Mouse (Mus musculus) left cerebral cortex, adult 18-20 months (tissue): Measurements from ENCODE around the gene Myo3b. TPM values are rescaled to one million over a fixed set of nuclear protein-coding genes. Genes with fewer than 3 reads are reported as not detected.

Experiments used
- DNase-seq, 2 experiments: peaks; one replicate each; pipeline ENCODE4 v3.0.0; 2021 to 2022; ENCODE audit warnings: low spot score in 2 of 2, mixed read lengths in 1 of 2
- total RNA-seq, 2 experiments: library from RNA; stranded (reverse); gene quantifications; 2 replicates each; pipeline ENCODE4 v1.2.3; 2021

The Myo3b gene
- total RNA-seq, 2 experiments from 2014 or later, result 0.68 to 0.86 TPM

GRCm38 (mm10) chr2:70127351-70128148 is 88.6 kb downstream of the Myo3b start:
- DNase-seq, result no peak

GRCm38 (mm10) chr2:70128590-70128989 is 89.7 kb downstream of the Myo3b start:
- no peak for DNase-seq

- DNase-seq, result no peak
These were observed 90.6 kb downstream of the Myo3b start for GRCm38 (mm10) chr2:70129566-70129965.

GRCm38 (mm10) chr2:70133281-70133680 is 94.4 kb downstream of the Myo3b start:
- no peak for DNase-seq

- DNase-seq, result no peak
These were observed 98.5 kb downstream of the Myo3b start for GRCm38 (mm10) chr2:70137226-70137998.

- no peak for DNase-seq
These were observed 104.7 kb downstream of the Myo3b start for GRCm38 (mm10) chr2:70143543-70144188.

GRCm38 (mm10) chr2:70146993-70147581 is 108.2 kb downstream of the Myo3b start:
- DNase-seq, result no peak

- DNase-seq, result no peak
These were observed 110.0 kb downstream of the Myo3b start for GRCm38 (mm10) chr2:70148821-70149510.

GRCm38 (mm10) chr2:70150399-70151035 is 111.6 kb downstream of the Myo3b start:
- DNase-seq, result no peak

GRCm38 (mm10) chr2:70151930-70152329 is 113.0 kb downstream of the Myo3b start:
- DNase-seq, result no peak

GRCm38 (mm10) chr2:70155226-70155836 is 116.4 kb downstream of the Myo3b start:
- DNase-seq, result no peak

GRCm38 (mm10) chr2:70159543-70159942 is 120.6 kb downstream of the Myo3b start:
- DNase-seq, result no peak

- no peak for DNase-seq
These were observed 127.3 kb downstream of the Myo3b start for GRCm38 (mm10) chr2:70166231-70166630.

GRCm38 (mm10) chr2:70167944-70168935 is 129.3 kb downstream of the Myo3b start:
- DNase-seq, result peak in 1 of 2 experiments; percentile 28

- no peak for DNase-seq
These were observed 131.5 kb downstream of the Myo3b start for GRCm38 (mm10) chr2:70170469-70170868.

GRCm38 (mm10) chr2:70176823-70177708 is 138.1 kb downstream of the Myo3b start:
- DNase-seq, result no peak

GRCm38 (mm10) chr2:70177709-70178030 is 138.7 kb downstream of the Myo3b start:
- DNase-seq, result no peak

GRCm38 (mm10) chr2:70178241-70178640 is 139.3 kb downstream of the Myo3b start:
- no peak for DNase-seq
